Mouse (Mus musculus) neural tube, embryonic 10.5 days (tissue): Measurements from ENCODE around the gene Mlip.

Experiments used
- DNase-seq: peaks from one replicate; pipeline ENCODE4 v3.0.0-alpha.2; 2017; ENCODE audit warnings: low spot score; ENCODE audit errors: extremely low spot score

The Mlip gene

DNA sequence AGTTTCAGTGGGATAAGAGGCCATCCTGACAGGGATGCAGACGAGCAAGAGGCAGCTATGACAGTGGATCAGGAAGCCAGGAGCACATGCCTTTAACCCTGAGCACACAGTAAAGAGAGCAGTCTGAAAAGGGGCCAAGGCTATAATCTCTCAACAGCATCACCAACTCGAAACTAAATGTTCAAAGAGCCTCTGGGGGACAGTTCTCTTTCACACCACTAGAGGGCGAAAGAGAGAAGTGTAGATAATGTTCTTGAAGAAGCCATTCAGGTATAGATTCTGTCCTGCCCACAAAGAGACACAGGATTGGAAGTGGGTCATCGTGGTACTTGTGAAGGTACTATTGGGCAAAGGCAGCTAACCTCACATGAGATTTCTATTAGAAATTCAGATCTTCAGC lies 1.2 kb upstream of the Mlip start:
- no peak for DNase-seq

- DNase-seq, result no peak
These were observed 5.1 kb downstream of the Mlip start for GRCm38 (mm10) chr9:77347704-77348103.

- no peak for DNase-seq
These were observed 8.5 kb downstream of the Mlip start for GRCm38 (mm10) chr9:77344318-77344717.

DNA sequence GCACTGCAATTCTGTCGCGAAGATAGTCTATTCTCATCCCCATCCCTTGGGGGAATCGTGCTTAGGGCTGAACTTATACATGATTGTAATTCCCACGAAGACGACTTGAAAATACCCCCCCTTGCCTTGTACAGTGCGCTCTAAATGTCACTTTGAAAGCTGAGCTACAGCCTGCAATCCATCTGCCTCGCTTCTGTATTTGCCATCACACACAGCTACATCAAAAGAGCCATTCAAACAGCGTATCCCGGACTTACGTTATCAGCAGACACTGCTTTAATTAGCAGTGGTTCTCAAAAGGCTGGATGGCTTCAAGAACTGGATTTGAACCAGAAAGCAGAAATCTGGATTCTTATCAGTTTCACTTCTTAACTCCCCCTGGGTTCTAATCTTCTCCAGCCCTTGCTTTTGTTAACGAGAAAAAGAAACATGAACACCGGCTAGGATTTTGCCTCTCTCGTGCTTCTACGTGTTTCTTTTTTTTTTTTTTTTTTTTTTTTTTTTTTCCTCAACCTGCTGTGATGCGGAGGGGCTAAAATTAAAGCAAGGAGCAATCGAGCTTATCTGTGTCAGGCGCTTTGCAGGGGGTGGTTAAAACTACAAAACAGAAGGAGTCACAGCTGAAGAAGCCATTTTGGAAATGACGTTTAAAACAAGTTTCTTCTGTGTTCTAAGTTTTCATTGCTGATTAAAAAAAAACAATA lies 12.5 kb downstream of the Mlip start:
- DNase-seq, result no peak

- DNase-seq, result no peak
These were observed 13.1 kb downstream of the Mlip start for GRCm38 (mm10) chr9:77339571-77340148.

- DNase-seq, result no peak
These were observed 17.4 kb downstream of the Mlip start for GRCm38 (mm10) chr9:77335370-77335769.

DNA sequence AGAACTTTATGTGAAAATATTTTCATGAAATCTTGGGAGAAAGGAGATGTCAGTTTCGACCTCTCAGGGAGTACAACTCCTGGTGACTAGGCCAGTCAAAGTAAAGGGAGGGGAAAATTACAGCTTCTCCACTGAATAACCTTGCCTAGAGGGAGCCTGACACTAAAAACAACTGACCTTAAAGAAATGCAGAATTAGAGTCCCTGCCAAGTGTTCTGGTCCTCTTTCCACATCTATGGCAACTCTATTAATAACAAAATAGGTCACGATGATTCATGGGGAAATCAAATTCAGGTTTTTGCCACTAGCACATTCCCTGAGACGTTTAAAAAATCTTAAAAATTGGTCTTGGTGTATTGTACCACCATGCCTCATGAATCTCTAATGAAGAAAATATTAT lies 34.4 kb downstream of the Mlip start:
- no peak for DNase-seq

DNA sequence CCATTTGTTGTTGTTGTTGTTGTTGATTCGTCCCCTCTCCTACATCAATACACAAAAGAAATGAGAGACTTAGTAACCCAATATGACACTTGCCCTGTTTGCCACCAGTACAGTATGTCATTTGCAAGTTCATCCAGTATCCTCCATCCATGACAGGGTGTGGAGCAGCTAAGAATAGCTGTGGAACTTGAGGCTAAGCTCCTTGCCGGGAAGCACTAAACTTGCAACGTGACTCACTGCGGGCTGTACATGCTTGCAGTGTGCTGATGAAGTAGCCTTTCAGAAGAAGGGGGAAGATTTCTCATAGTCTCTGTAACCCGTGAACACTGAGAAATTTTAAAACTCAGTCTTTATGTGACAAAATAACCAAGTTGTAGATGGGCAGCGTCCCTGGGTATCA lies 42.2 kb downstream of the Mlip start:
- no peak for DNase-seq

DNA sequence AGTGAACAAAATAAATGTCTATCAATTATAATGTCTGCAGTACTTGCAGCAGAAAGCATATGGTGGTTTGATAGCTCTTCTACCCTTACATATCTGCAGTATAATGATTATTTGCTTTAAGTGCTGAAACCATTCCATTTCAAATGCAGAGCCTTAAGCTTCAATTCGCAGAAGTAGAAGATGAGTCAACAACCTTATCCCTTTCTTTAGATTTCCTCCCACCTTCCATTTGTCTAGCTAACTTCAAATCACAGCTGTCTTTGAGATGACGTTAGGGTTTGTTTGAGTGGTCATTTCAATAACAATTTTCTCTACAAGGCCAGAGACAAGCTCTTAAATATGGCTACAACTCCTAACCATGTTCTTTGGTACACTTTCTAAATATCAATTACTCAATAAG lies 47.4 kb downstream of the Mlip start:
- no peak for DNase-seq

GRCm38 (mm10) chr9:77302340-77302739 lies 50.4 kb downstream of the Mlip start:
- DNase-seq, result no peak

GRCm38 (mm10) chr9:77287958-77288357 lies 64.8 kb downstream of the Mlip start:
- DNase-seq, result no peak

- DNase-seq, result no peak
These were observed 73.4 kb downstream of the Mlip start for GRCm38 (mm10) chr9:77279371-77279770.

DNA sequence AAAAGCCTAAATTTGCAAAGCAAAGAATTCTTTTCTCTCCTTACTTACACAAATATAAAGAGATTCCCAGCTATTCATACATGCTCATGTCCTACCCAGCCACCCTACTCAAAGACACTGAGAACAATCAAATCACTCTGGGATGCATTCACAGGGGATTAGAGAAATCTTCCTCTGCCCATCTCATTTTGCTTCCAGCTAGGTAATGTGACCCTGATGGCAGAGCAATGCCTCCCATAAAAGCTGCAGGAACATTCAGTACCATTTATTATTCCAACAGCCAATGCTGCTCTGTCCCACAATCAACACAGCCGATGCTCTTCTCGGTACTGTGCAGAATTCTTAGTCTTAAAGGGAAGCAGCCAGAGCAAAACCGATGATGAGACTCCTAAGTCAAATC lies 74.7 kb downstream of the Mlip start:
- no peak for DNase-seq

GRCm38 (mm10) chr9:77277270-77277669 lies 75.5 kb downstream of the Mlip start:
- DNase-seq, result no peak

- DNase-seq, result no peak
These were observed 76.2 kb downstream of the Mlip start for GRCm38 (mm10) chr9:77276451-77277154.

- DNase-seq, result no peak
These were observed 80.0 kb downstream of the Mlip start for GRCm38 (mm10) chr9:77272727-77273126.

- no peak for DNase-seq
These were observed 87.3 kb downstream of the Mlip start for GRCm38 (mm10) chr9:77265268-77266017.

GRCm38 (mm10) chr9:77259052-77259451 lies 93.7 kb downstream of the Mlip start:
- no peak for DNase-seq

DNA sequence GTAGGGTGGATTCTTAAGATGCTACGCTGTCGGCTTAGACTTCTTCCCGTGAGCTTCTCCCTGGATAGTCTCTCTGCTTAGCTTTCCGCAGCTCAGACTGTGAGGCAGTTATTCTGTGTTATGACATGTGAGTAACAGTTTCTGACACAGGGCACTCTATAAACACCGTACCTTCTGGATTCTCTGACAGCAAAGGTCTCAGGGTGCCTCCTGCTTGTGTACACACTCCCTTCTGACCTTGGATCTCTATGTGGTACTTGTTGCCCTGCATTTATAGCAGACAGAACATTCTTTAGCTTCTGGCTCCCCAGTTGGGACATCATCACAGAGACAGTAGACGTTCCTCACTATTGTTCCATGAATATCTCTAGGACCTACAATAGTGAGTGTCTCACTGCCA lies 94.5 kb downstream of the Mlip start:
- no peak for DNase-seq

- DNase-seq, result no peak
These were observed 98.3 kb downstream of the Mlip start for GRCm38 (mm10) chr9:77254514-77254913.

- no peak for DNase-seq
These were observed 100.0 kb downstream of the Mlip start for GRCm38 (mm10) chr9:77252761-77253160.

DNA sequence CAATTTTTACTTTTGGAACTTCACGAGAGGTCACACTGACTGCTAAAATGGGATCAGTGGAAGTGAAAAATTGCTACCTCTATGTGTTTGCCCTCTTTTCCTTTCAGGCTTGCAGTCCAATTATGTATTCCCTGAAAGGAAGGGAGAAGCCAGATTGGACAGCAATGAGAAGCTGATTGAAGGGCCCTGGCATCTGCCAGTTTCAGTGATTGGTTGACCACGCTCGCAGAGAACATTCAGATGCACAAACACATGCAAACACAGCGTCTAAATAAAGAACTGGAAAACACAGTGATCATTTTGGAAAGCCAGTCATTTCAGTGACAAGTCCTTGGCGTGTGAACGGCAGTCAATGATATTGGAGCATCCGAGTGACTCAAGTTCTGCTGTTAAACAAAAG lies 100.6 kb downstream of the Mlip start:
- DNase-seq, result no peak
